Mouse (Mus musculus) embryonic facial prominence, embryonic 11.5 days (tissue): ENCODE results near the gene Sppl2a. TPM values are rescaled to one million over a fixed set of nuclear protein-coding genes. Genes with fewer than 3 reads are reported as not detected.

Experiments used
- ATAC-seq: fragments of 200-750 bp; cut with Nextera tagmentation; replicated peaks from 2 replicates; pipeline ENCODE4 v1.8.0; 2017; ENCODE audit warnings: low read depth; ENCODE audit not compliant: insufficient number of reproducible peaks, low FRiP score, low TSS enrichment
- DNase-seq: peaks from one replicate; pipeline ENCODE4 v3.0.0-alpha.2; 2015; ENCODE audit warnings: low spot score
- H3K27ac ChIP-seq: fragments of 300-500 bp; sonication (generic); replicated peaks from 2 replicates; pipeline ENCODE4 v1.5.1; 2014; ENCODE audit warnings: mild to moderate bottlenecking, low read depth, low read length, control low read depth
- H3K27me3 ChIP-seq: fragments of 300-500 bp; sonication (generic); 2 replicates; pipeline ENCODE4 v1.6.1; 2014; ENCODE audit warnings: mild to moderate bottlenecking, low read length, moderate library complexity, mixed read lengths; ENCODE audit not compliant: control insufficient read depth, insufficient read depth
- H3K36me3 ChIP-seq: fragments of 300-500 bp; sonication (generic); replicated peaks from 2 replicates; pipeline ENCODE4 v1.6.1; 2014; ENCODE audit warnings: low read depth, mild to moderate bottlenecking, low read length, moderate library complexity, mixed read lengths; ENCODE audit not compliant: control insufficient read depth, insufficient read depth
- H3K4me1 ChIP-seq: fragments of 300-500 bp; sonication (generic); 2 replicates; pipeline ENCODE4 v1.6.1; 2014; ENCODE audit warnings: low read length, mixed read lengths; ENCODE audit not compliant: control insufficient read depth, insufficient read depth
- H3K4me2 ChIP-seq: fragments of 300-500 bp; sonication (generic); 2 replicates; pipeline ENCODE4 v1.6.1; 2014; ENCODE audit warnings: low read depth, mild to moderate bottlenecking, control low read depth, low read length, moderate library complexity
- H3K4me3 ChIP-seq: fragments of 300-500 bp; sonication (generic); 2 replicates; pipeline ENCODE4 v1.5.1; 2014; ENCODE audit warnings: low read depth, low read length, control low read depth
- H3K9ac ChIP-seq: fragments of 300-500 bp; sonication (generic); replicated peaks from 2 replicates; pipeline ENCODE4 v1.6.1; 2014; ENCODE audit warnings: mild to moderate bottlenecking, control low read depth, low read length
- H3K9me3 ChIP-seq: fragments of 300-500 bp; sonication (generic); replicated peaks from 2 replicates; pipeline ENCODE4 v1.6.1; 2016; ENCODE audit warnings: mild to moderate bottlenecking, low read length, inconsistent platforms, mixed read lengths; ENCODE audit not compliant: control insufficient read depth
- WGBS: fragments of 180-500 bp; shearing (Covaris S2); extraction: QIAGEN DNeasy Blood & Tissue Kit; methylation state at CpG from one replicate; pipeline ENCODE4 v1.1.7; 2014; 5-methylcytosine and 5-hydroxymethylcytosine counted together
- polyA plus RNA-seq: library from polyadenylated mRNA; unstranded; fragments of >200 nt; fragmentation: Nextera tagmentation; extraction: Ambion mirVana; gene quantifications from 2 replicates; pipeline ENCODE4 v1.2.1, GENCODE M21; 2014

Sppl2a gene
- polyA plus RNA-seq, 1 experiment from 2014 or later = 32.0 TPM

DNA sequence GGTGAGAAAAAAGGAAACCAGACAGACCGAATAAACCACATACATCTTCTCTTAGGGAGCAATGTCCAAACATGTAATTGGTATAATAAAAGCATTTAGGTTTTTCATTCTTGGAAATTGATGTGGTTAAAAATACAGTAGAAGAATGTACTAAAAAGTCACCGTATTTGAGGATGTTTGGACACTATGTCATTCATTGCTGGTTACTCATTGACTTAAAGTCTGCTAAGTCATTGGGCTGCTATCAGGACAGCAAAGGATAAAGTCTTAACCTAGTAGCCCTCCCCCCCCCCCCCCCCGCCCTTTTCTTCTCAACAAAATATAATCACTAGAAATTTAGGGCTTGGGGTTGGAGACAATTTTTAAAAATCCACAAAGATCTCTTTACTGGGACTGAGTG lies 15.2 kb upstream of the Sppl2a start:
- Histone ChIP-seq H3K36me3 (no peaks in the 10 kb centered on the region), H3K4me1 (no peaks in the 10 kb centered on the region), H3K9ac (no peak overlapping the region), H3K27ac (no peak overlapping the region), H3K27me3 (no peaks in the 10 kb centered on the region), H3K4me3 (no peak overlapping the region), H3K4me2 (no peak overlapping the region), H3K9me3 (no peaks in the 10 kb centered on the region)
- WGBS = 81% methylated on average over 3 of the region's 3 CpGs
- no peak for DNase-seq
- ATAC-seq = no peak

DNA sequence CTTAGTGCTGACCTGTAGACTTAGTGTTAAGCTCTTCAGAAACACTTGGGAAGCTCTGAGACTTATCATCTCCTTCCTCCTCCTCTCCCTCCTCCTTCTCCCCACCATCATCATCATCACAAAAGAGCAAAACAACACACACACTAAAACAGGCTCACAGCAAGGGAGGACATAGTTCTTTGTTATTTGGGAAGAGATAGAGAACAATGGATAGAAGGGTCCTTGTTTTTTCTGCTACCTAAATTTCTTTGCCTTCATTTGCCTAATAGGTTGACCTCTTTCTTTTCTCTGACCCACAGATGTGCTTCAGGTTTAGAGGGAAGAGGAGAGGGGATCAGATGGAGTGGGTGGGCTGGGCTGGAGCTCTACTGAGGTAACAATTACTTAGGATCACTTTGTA lies 14.6 kb upstream of the Sppl2a start:
- Histone ChIP-seq H3K4me1 (no peaks in the 10 kb centered on the region), H3K9ac (no peak overlapping the region), H3K27me3 (no peaks in the 10 kb centered on the region), H3K27ac (no peak overlapping the region), H3K9me3 (no peaks in the 10 kb centered on the region), H3K36me3 (no peaks in the 10 kb centered on the region), H3K4me2 (no peak overlapping the region), H3K4me3 (no peak overlapping the region)
- no peak for DNase-seq
- ATAC-seq = no peak

DNA sequence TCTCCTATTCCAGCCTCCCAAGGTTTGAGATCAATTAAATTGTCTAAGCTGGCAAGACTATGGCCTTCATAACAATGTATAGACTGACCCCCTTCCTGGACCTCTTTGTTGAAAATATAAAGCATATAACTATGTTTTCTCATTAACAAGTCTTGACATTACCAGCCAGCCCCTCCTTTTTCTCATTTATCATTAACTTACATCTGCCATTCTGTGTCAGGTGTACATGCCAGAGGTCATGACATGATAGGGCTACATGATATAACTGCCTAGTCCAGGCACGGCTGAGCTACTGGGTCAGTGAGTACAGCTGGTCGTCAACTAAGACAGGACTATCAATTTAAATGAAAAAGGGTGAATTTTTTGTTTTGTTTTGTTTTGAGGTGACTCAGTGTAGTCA lies 10.2 kb upstream of the Sppl2a start:
- DNase-seq (no peak), ATAC-seq (no peak)
- Histone ChIP-seq H3K27ac (no peak overlapping the region), H3K9ac (no peak overlapping the region), H3K9me3 (no peaks in the 10 kb centered on the region), H3K4me1 (no peaks in the 10 kb centered on the region), H3K4me3 (no peak overlapping the region), H3K27me3 (no peaks in the 10 kb centered on the region), H3K36me3 (no peaks in the 10 kb centered on the region), H3K4me2 (no peak overlapping the region)
- WGBS = 76% methylated on average over 2 of the region's 2 CpGs

DNA sequence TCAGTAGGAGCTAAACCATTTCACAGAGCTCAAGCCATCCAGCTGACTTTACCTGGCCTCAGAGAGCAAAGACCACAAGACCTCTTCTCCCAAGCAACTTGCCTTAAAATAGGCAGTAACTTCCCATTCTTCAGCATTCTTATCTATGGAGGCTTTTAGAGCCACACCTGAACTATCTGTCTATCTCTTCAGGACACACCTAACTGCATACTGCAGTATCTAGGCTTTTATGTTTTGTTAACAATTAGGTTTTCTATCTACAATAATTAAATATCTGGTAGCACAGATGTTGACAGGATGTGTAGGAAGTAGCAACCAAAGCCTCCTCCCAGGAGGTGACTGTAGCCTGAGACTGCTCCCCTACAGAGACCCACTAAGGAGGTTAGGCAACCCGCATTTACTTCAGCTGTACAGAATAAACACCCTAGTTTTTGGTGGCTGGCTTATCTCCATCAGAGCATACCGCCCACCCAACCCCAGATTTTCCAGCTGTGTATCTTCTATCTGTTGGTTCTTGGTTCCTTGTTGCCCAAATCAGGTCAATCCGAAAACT lies 7.4 kb upstream of the Sppl2a start:
- Histone ChIP-seq H3K9ac (no peak overlapping the region), H3K4me3 (no peak overlapping the region), H3K4me1 (no peaks in the 10 kb centered on the region), H3K27ac (no peak overlapping the region), H3K4me2 (no peak overlapping the region), H3K36me3 (no peaks in the 10 kb centered on the region), H3K9me3 (no peaks in the 10 kb centered on the region), H3K27me3 (no peaks in the 10 kb centered on the region)
- ATAC-seq (no peak), DNase-seq (no peak)
- 77% methylated on average over 3 of the region's 3 CpGs for WGBS

DNA sequence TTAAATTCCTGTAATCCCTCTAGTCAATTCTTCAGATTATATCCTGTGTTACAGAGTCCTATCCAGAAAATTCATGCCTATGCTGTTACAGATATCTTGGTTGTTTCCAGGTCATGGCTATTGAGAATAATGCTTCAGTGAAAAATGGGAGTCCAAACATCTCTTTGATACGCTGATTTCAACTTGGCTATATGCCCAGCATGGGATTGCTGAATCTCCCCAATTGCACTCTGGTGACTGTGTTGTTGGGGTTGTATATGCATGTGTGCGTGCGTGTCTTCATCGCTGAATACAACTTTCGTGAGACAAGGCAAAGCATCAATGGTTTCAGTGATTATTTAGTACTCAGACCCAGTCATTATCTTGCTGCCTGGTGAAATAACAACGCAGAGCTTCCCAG lies 5.0 kb upstream of the Sppl2a start:
- Histone ChIP-seq H3K4me2 (no peak overlapping the region), H3K4me1 (no peaks in the 10 kb centered on the region), H3K27me3 (no peaks in the 10 kb centered on the region), H3K36me3 (no peaks in the 10 kb centered on the region), H3K9me3 (no peaks in the 10 kb centered on the region), H3K4me3 (no peak overlapping the region), H3K9ac (no peak overlapping the region), H3K27ac (no peak overlapping the region)
- DNase-seq (no peak), ATAC-seq (no peak)
- 79% methylated on average over 6 of the region's 6 CpGs for WGBS

DNA sequence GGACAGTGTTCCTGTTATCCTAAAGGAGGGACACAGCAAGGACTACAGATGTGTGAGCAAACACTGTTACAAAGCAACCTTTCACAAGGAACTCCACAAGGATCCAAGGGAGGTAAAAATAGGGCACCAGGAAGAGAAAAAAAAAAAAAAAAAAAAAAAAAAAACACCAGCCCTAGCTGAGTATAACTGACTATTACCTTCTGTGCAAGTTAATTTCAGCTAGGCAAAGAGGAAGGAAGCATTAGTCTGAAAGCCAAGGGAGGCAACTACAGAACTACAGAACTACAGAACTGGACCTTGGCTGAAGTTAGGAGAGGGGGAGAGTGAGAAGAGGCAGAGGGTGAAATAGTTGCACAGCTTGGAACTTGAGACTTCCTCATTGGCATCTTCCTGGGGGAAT lies 886 bp upstream of the Sppl2a start:
- ATAC-seq = no peak
- Histone ChIP-seq H3K4me2 (no peak overlapping the region), H3K9me3 (no peaks in the 10 kb centered on the region), H3K9ac (no peak overlapping the region), H3K4me1 (no peaks in the 10 kb centered on the region), H3K36me3 (no peaks in the 10 kb centered on the region), H3K27me3 (no peaks in the 10 kb centered on the region), H3K27ac (no peak overlapping the region), H3K4me3 (no peak overlapping the region)
- DNase-seq = no peak

DNA sequence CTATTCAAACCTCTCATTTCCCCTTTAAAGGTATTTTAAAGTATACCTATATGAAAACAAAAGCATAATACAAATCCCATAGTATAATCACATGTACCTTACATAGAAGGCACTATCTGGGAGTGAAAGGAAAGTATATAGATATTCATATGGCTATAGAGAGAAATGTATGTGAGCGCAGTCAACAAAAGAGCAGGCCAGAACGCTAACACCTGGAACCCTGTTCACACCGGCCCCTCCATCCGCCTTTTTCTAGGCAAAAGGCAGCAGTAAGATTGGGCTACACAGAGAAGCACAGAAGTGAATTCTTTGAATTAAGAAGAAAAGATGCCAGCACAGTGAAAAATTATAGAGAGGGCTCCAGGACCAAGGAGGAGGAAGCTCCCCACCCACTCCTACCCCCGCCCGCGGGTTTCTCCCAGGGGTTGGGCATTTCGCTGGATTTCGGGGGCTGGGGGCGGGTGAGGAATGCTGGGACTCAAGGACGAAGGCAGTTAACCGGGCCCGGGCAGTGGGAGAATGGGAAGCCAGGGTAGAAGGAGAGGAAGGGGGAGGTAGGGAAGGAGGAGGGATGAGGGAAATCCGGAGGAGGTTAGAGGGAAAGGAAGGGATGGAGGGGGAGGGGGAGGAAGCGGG lies 656 bp downstream of the Sppl2a start:
- H3K4me1 ChIP-seq = no peaks in the 10 kb centered on the region
- no peaks in the 10 kb centered on the region for H3K36me3 ChIP-seq
- DNase-seq (no peak), ATAC-seq (no peak; the same call in 1 of the 2 replicates)
- H3K4me2 ChIP-seq = peak overlapping the region; percentile 51
- no peaks in the 10 kb centered on the region for H3K9me3 ChIP-seq
- H3K27ac ChIP-seq = peak overlapping the region; percentile 73
- WGBS = 1% methylated on average over 15 of the region's 15 CpGs
- H3K4me3 ChIP-seq = peak overlapping the region; percentile 50
- H3K9ac ChIP-seq = peak overlapping the region; percentile 78
- no peaks in the 10 kb centered on the region for H3K27me3 ChIP-seq

DNA sequence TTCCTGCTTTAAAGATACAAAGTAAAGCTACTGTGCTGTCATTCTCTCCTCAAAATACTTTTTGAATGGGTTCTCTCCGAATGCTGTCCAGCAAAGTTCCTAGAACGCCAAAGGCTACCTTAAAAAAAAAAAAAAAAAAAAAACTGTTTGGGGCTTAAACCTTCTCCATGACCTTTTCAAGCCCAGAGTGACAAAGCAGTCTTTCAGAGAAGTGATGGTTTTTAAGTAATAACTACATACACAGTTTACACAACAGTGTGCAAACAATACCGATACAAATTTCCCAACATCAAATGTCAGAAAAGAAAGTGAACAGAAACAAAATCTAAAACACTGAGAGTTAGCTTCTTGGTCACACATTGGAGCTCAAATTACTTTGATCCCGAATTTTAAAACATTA lies 1.3 kb downstream of the Sppl2a start:
- ATAC-seq = no peak
- Histone ChIP-seq H3K36me3 (no peaks in the 10 kb centered on the region), H3K4me3 (no peak overlapping the region), H3K9ac (no peak overlapping the region), H3K27ac (no peak overlapping the region), H3K27me3 (no peaks in the 10 kb centered on the region), H3K9me3 (no peaks in the 10 kb centered on the region), H3K4me2 (no peak overlapping the region), H3K4me1 (no peaks in the 10 kb centered on the region)
- 42% methylated on average over 4 of the region's 4 CpGs for WGBS
- no peak for DNase-seq
